Mouse (Mus musculus) natural killer cell, adult 2 months (primary cell): ENCODE results near the gene Rnf182.
A peak's percentile ranks its signal among the peaks of the same experiment; 100 is the strongest.

Experiments used
- DNase-seq, 2 experiments: peaks; one replicate each; pipeline ENCODE4 v3.0.0; 2022; ENCODE audit warnings: low spot score in 2 of 2

Gene Rnf182

GRCm38 (mm10) chr13:43614667-43615066 is 843 bp upstream of the Rnf182 start:
- DNase-seq: no peak

- peak in 1 of 2 experiments; percentile 5 for DNase-seq
Measured at GRCm38 (mm10) chr13:43615194-43615576, 325 bp upstream of the Rnf182 start.

GRCm38 (mm10) chr13:43616551-43616950 is 1.0 kb downstream of the Rnf182 start:
- DNase-seq: no peak

- no peak for DNase-seq
Measured at GRCm38 (mm10) chr13:43619550-43620175, 4.2 kb downstream of the Rnf182 start.

GRCm38 (mm10) chr13:43627922-43628321 is 12.4 kb downstream of the Rnf182 start:
- DNase-seq: no peak

- no peak for DNase-seq
Measured at GRCm38 (mm10) chr13:43629785-43630184, 14.3 kb downstream of the Rnf182 start.

- DNase-seq: no peak
Measured at GRCm38 (mm10) chr13:43631266-43631665, 15.8 kb downstream of the Rnf182 start.

- no peak for DNase-seq
Measured at GRCm38 (mm10) chr13:43633024-43633423, 17.5 kb downstream of the Rnf182 start.

GRCm38 (mm10) chr13:43637720-43638119 is 22.2 kb downstream of the Rnf182 start:
- no peak for DNase-seq

GRCm38 (mm10) chr13:43644991-43645390 is 29.5 kb downstream of the Rnf182 start:
- no peak for DNase-seq

- DNase-seq: no peak
Measured at GRCm38 (mm10) chr13:43648556-43648955, 33.0 kb downstream of the Rnf182 start.

- no peak for DNase-seq
Measured at GRCm38 (mm10) chr13:43651277-43651676, 35.8 kb downstream of the Rnf182 start.

GRCm38 (mm10) chr13:43654091-43654490 is 38.6 kb downstream of the Rnf182 start:
- DNase-seq: no peak

GRCm38 (mm10) chr13:43663225-43663624 is 47.7 kb downstream of the Rnf182 start:
- DNase-seq: no peak

GRCm38 (mm10) chr13:43666130-43666529 is 50.6 kb downstream of the Rnf182 start:
- no peak for DNase-seq

GRCm38 (mm10) chr13:43666920-43667319 is 51.4 kb downstream of the Rnf182 start:
- DNase-seq: no peak

GRCm38 (mm10) chr13:43677159-43677882 is 61.8 kb downstream of the Rnf182 start:
- DNase-seq: no peak

GRCm38 (mm10) chr13:43677883-43678244 is 62.4 kb downstream of the Rnf182 start:
- DNase-seq: no peak

- DNase-seq: no peak
Measured at GRCm38 (mm10) chr13:43684499-43684994, 69.0 kb downstream of the Rnf182 start.

- DNase-seq: no peak
Measured at GRCm38 (mm10) chr13:43688065-43688464, 72.6 kb downstream of the Rnf182 start.

GRCm38 (mm10) chr13:43691755-43692154 is 76.2 kb downstream of the Rnf182 start:
- DNase-seq: no peak

GRCm38 (mm10) chr13:43695521-43695920 is 80.0 kb downstream of the Rnf182 start:
- DNase-seq: no peak

GRCm38 (mm10) chr13:43696011-43696410 is 80.5 kb downstream of the Rnf182 start:
- DNase-seq: no peak
